Mouse (Mus musculus) neural tube, embryonic 10.5 days (tissue): ENCODE measurements around the gene Moxd1.

Experiments used
- DNase-seq: peaks from one replicate; pipeline ENCODE4 v3.0.0-alpha.2; 2017; ENCODE audit warnings: low spot score; ENCODE audit errors: extremely low spot score

Gene Moxd1

GRCm38 (mm10) chr10:24223449-24224143, at the start of gene Moxd1:
Moxd1 (plus strand) TSS chr10:24223517.
- DNase-seq: peak; percentile 70

- no peak for DNase-seq
These were observed 32.9 kb upstream of the Moxd1 start for GRCm38 (mm10) chr10:24190392-24190791.

- no peak for DNase-seq
These were observed 31.3 kb upstream of the Moxd1 start for GRCm38 (mm10) chr10:24191977-24192376.

- peak; percentile 38 for DNase-seq
These were observed 24.0 kb upstream of the Moxd1 start for GRCm38 (mm10) chr10:24199303-24199702.

- no peak for DNase-seq
These were observed 23.2 kb upstream of the Moxd1 start for GRCm38 (mm10) chr10:24200099-24200498.

GRCm38 (mm10) chr10:24210075-24210474, 13.2 kb upstream of the Moxd1 start:
- no peak for DNase-seq

- no peak for DNase-seq
These were observed 10.0 kb upstream of the Moxd1 start for GRCm38 (mm10) chr10:24213297-24213696.

GRCm38 (mm10) chr10:24217558-24218268, 5.6 kb upstream of the Moxd1 start:
- no peak for DNase-seq

GRCm38 (mm10) chr10:24220931-24221330, 2.4 kb upstream of the Moxd1 start:
- no peak for DNase-seq

GRCm38 (mm10) chr10:24222911-24223310, 406 bp upstream of the Moxd1 start:
- DNase-seq: no peak

- DNase-seq: no peak
These were observed 1.3 kb downstream of the Moxd1 start for GRCm38 (mm10) chr10:24224591-24224990.

- no peak for DNase-seq
These were observed 5.2 kb downstream of the Moxd1 start for GRCm38 (mm10) chr10:24228318-24229183.

GRCm38 (mm10) chr10:24232281-24232680, 9.0 kb downstream of the Moxd1 start:
- no peak for DNase-seq

GRCm38 (mm10) chr10:24235426-24236283, 12.3 kb downstream of the Moxd1 start:
- DNase-seq: no peak

- DNase-seq: no peak
These were observed 23.5 kb downstream of the Moxd1 start for GRCm38 (mm10) chr10:24246815-24247214.

GRCm38 (mm10) chr10:24248116-24248515, 24.8 kb downstream of the Moxd1 start:
- DNase-seq: no peak

GRCm38 (mm10) chr10:24251631-24252030, 28.3 kb downstream of the Moxd1 start:
- DNase-seq: no peak

GRCm38 (mm10) chr10:24258150-24258549, 34.8 kb downstream of the Moxd1 start:
- no peak for DNase-seq

GRCm38 (mm10) chr10:24258885-24259284, 35.6 kb downstream of the Moxd1 start:
- DNase-seq: no peak

GRCm38 (mm10) chr10:24259794-24260590, 36.7 kb downstream of the Moxd1 start:
- DNase-seq: no peak
